8 mouse cellular contexts compared by ENCODE assay signal in genomic region chr19:5802011-5802786, GRCm38 (mm10). TPM values are rescaled to one million over a fixed set of nuclear protein-coding genes. Genes with fewer than 3 reads are reported as not detected.
DNase-seq lines count a peak whose midpoint lies in the region; ATAC-seq lines count a peak whose summit lies in the region.

No protein-coding gene starts in this region.

- peaks cover 54% of the 10 kb centered on the region for H3K4me1 ChIP-seq in embryonic facial prominence, embryonic 10.5 days
- H3K4me1 ChIP-seq in midbrain, embryonic 11.5 days (ENCODE audit: control insufficient read depth, insufficient read depth, low read length): peaks cover 37% of the 10 kb centered on the region

- H3K4me3 ChIP-seq in embryonic facial prominence, embryonic 10.5 days: peak overlapping the region; percentile 69
- H3K4me3 ChIP-seq in midbrain, embryonic 11.5 days (ENCODE audit: low read depth, low read length): peak overlapping the region; percentile 99

- peak overlapping the region; percentile 85 for H3K4me2 ChIP-seq in midbrain, embryonic 11.5 days

- H3K36me3 ChIP-seq in embryonic facial prominence, embryonic 10.5 days (replicated peaks): peaks cover 38% of the 10 kb centered on the region
- H3K36me3 ChIP-seq in midbrain, embryonic 11.5 days (ENCODE audit: control insufficient read depth, insufficient read depth, low read length): peaks cover 9% of the 10 kb centered on the region

- intact Hi-C loops in left cerebral cortex, postnatal 4 days (cut with DNase I): loop anchor here (1.0 kb wide), 1 partner anchor 43 kb away; no protein-coding TSS in a partner anchor

- no peaks in the 10 kb centered on the region for H3K27me3 ChIP-seq in embryonic facial prominence, embryonic 10.5 days (replicated peaks; ENCODE audit: low read depth, poor library complexity, severe bottlenecking)
- H3K27me3 ChIP-seq in midbrain, embryonic 11.5 days (ENCODE audit: control insufficient read depth, insufficient read depth, low read length): no peaks in the 10 kb centered on the region

- H3K27ac ChIP-seq in embryonic facial prominence, embryonic 10.5 days (replicated peaks): peak overlapping the region; percentile 98
- peak overlapping the region; percentile 95 for H3K27ac ChIP-seq in midbrain, embryonic 11.5 days (ENCODE audit: low read depth, low read length)

- peak; percentile 51 for ATAC-seq in granulocyte monocyte progenitor cell, adult 5-6 weeks (replicated peaks; ENCODE audit: poor library complexity, severe bottlenecking)
- ATAC-seq in midbrain, embryonic 11.5 days (ENCODE audit: low FRiP score): no peak

- 1% methylated on average over 25 of the region's 25 CpGs for WGBS in embryonic facial prominence, embryonic 10.5 days
- under 1% methylated on average over 25 of the region's 25 CpGs for WGBS in midbrain, embryonic 11.5 days

- DNase-seq in adrenal gland, postnatal 14 days: peak; percentile 96
- peak; percentile 94 for DNase-seq in embryonic facial prominence, embryonic 10.5 days (ENCODE audit: low spot score)
- DNase-seq in kidney, adult 11 months: peak; percentile 93
- DNase-seq in left cerebral cortex, postnatal 4 days: peak; percentile 94
- peak; percentile 100 for DNase-seq in midbrain, embryonic 11.5 days (ENCODE audit: low spot score, missing footprints)
- DNase-seq in right cerebral cortex, postnatal 4 days: peak; percentile 95
- DNase-seq in yolk sac, embryonic 10.5 days (ENCODE audit: low spot score): peak; percentile 92

- no peaks in the 10 kb centered on the region for H3K9me3 ChIP-seq in embryonic facial prominence, embryonic 10.5 days
- no peaks in the 10 kb centered on the region for H3K9me3 ChIP-seq in midbrain, embryonic 11.5 days (ENCODE audit: control insufficient read depth, low read length)

- peak overlapping the region; percentile 98 for H3K9ac ChIP-seq in midbrain, embryonic 11.5 days (ENCODE audit: low read length)

RNA-seq across cellular contexts. Expression of gene Scyl1, which starts 31.0 kb away (rescaled TPM):
- total RNA-seq in adrenal gland, postnatal 14 days (2021): 87.4 and 92.1 TPM in 2 replicates
- 72.0 and 74.9 TPM in 2 replicates for polyA plus RNA-seq in embryonic facial prominence, embryonic 10.5 days (2016; fragmentation: Nextera tagmentation; extraction: Ambion mirVana)
- total RNA-seq in granulocyte monocyte progenitor cell, adult 5-6 weeks (2014; fragmentation: Nextera tagmentation): 40.9 and 47.7 TPM in 2 replicates
- 22.8 and 23.3 TPM in 2 replicates for total RNA-seq in granulocyte monocyte progenitor cell, adult 5-6 weeks (2017)
- 10 to 100 TPM; 81.7 to 81.8 TPM for total RNA-seq in left cerebral cortex, postnatal 4 days (2021)
- 48.2 and 58.6 TPM in 2 replicates for polyA plus RNA-seq in midbrain, embryonic 11.5 days (2014; fragmentation: Nextera tagmentation; extraction: Ambion mirVana)
